Mouse (Mus musculus) limb, embryonic 13.5 days (tissue): ENCODE data around the gene Elmo3. TPM values are rescaled to one million over a fixed set of nuclear protein-coding genes. Genes with fewer than 3 reads are reported as not detected.

Experiments
- ATAC-seq: fragments of 200-750 bp; cut with Nextera tagmentation; 2 replicates; pipeline ENCODE4 v1.8.0; 2017; ENCODE audit warnings: low read depth, moderate number of reproducible peaks, moderate TSS enrichment; ENCODE audit not compliant: low FRiP score
- H3K27ac ChIP-seq: fragments of 300-500 bp; sonication (generic); 2 replicates; pipeline ENCODE4 v1.5.1; 2015; ENCODE audit warnings: inconsistent platforms, mild to moderate bottlenecking, moderate library complexity
- H3K27me3 ChIP-seq: fragments of 300-500 bp; sonication (generic); 2 replicates; pipeline ENCODE4 v1.6.1; 2015; ENCODE audit warnings: mild to moderate bottlenecking, inconsistent platforms
- H3K36me3 ChIP-seq: fragments of 300-500 bp; sonication (generic); 2 replicates; pipeline ENCODE4 v1.6.1; 2015; ENCODE audit warnings: inconsistent platforms, mild to moderate bottlenecking, moderate library complexity
- H3K4me1 ChIP-seq: fragments of 300-500 bp; sonication (generic); 2 replicates; pipeline ENCODE4 v1.6.1; 2015; ENCODE audit warnings: inconsistent platforms
- H3K4me2 ChIP-seq: fragments of 300-500 bp; sonication (generic); replicated peaks from 2 replicates; pipeline ENCODE4 v1.6.1; 2015; ENCODE audit warnings: inconsistent platforms, mild to moderate bottlenecking, moderate library complexity
- H3K4me3 ChIP-seq: fragments of 300-500 bp; sonication (generic); 2 replicates; pipeline ENCODE4 v1.5.1; 2015; ENCODE audit warnings: moderate library complexity, mild to moderate bottlenecking, inconsistent platforms
- H3K9ac ChIP-seq: fragments of 300-500 bp; sonication (generic); 2 replicates; pipeline ENCODE4 v1.6.1; 2015; ENCODE audit warnings: mild to moderate bottlenecking, inconsistent platforms
- H3K9me3 ChIP-seq: fragments of 300-500 bp; sonication (generic); 2 replicates; pipeline ENCODE4 v1.6.1; 2016; ENCODE audit warnings: inconsistent platforms
- WGBS: fragments of 180-500 bp; shearing (Covaris S2); methylation state at CpG from one replicate; pipeline ENCODE4 v1.1.7; 2015; 5-methylcytosine and 5-hydroxymethylcytosine counted together
- polyA plus RNA-seq: library from polyadenylated mRNA; unstranded; fragments of >200 nt; fragmentation: Nextera tagmentation; extraction: Ambion mirVana; gene quantifications from 2 replicates; pipeline ENCODE4 v1.2.1, GENCODE M21; 2015

Gene Elmo3
- polyA plus RNA-seq, 1 experiment from 2014 or later: 3.9 TPM

GRCm38 (mm10) chr8:105266775-105267174 lies 38.6 kb upstream of the Elmo3 start:
- no peak for ATAC-seq
- H3K27ac ChIP-seq: no peak overlapping the region
- no peak overlapping the region for H3K9ac ChIP-seq
- no peaks in the 10 kb centered on the region for H3K36me3 ChIP-seq
- H3K27me3 ChIP-seq: peaks cover 90% of the 10 kb centered on the region
- no peak overlapping the region for H3K4me2 ChIP-seq
- 0 out of 2 replicates have a peak, but pooled peaks cover 4% of the 10 kb centered on the region for H3K9me3 ChIP-seq
- 18% methylated on average over 13 of the region's 13 CpGs for WGBS
- H3K4me3 ChIP-seq: no peak overlapping the region
- peaks cover 40% of the 10 kb centered on the region for H3K4me1 ChIP-seq

DNA sequence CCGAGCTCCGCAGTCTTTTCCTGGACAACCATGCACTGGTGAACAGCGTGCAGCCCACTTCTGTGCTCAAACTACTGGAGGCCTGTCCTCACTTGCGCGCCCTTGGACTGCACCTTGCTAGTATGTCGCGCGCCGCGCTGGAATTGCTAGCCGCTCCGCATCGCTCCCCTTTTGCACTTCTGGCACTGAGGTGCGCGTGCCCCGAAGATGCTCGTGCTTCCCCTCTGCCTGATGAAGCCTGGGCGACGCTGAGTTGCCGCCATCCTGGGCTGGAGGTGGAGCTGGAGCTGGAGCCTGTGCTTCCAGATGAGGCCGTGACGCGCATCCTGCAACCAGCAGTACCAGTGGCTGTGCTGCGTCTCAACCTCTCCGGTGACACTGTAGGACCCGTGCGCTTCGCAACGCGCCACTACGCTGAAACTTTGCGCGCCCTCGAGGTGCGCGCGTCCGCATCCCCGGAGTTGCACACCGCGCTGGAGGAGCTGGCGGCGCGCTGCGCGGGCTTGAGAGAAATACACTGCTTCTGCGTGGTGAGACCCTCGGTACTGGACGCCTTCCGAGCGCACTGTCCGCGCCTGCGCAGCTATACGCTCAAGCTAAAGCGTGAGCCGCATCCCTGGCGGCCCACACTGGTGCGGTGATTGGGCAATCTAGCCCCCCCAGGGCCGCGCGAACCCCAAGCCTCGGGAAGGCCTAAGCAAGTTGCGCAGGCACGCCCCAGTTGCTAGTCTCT lies 36.9 kb upstream of the Elmo3 start:
- Histone ChIP-seq H3K27ac (no peak overlapping the region), H3K4me2 (peak overlapping the region; percentile 87), H3K4me1 (peaks cover 40% of the 10 kb centered on the region), H3K9me3 (0 out of 2 replicates have a peak, but pooled peaks cover 4% of the 10 kb centered on the region), H3K4me3 (peak overlapping the region; percentile 52), H3K36me3 (no peaks in the 10 kb centered on the region), H3K9ac (peak overlapping the region; percentile 62), H3K27me3 (peaks cover 94% of the 10 kb centered on the region)
- ATAC-seq: peak; percentile 66
- under 1% methylated on average over 65 of the region's 65 CpGs for WGBS

GRCm38 (mm10) chr8:105269075-105269458 lies 36.3 kb upstream of the Elmo3 start:
- Histone ChIP-seq H3K9me3 (0 out of 2 replicates have a peak, but pooled peaks cover 4% of the 10 kb centered on the region), H3K27ac (no peak overlapping the region), H3K4me1 (peaks cover 40% of the 10 kb centered on the region), H3K9ac (peak overlapping the region; percentile 62), H3K27me3 (peaks cover 94% of the 10 kb centered on the region), H3K4me2 (peak overlapping the region; percentile 87), H3K36me3 (no peaks in the 10 kb centered on the region), H3K4me3 (peak overlapping the region; percentile 52)
- 0 out of 2 replicates have a peak, but pooled peaks have one; percentile 1 for ATAC-seq
- WGBS: 2% methylated on average over 10 of the region's 10 CpGs

GRCm38 (mm10) chr8:105269461-105269947 lies 35.9 kb upstream of the Elmo3 start, which contains the start of gene Hsf4:
Gene Hsf4 (plus strand): TSS chr8:105269801.
- Histone ChIP-seq H3K4me2 (peak within 1 kb of the TSS; percentile 87), H3K9me3 (0 out of 2 replicates have a peak, but pooled peaks cover 4% of the 10 kb centered on the region), H3K27me3 (peaks cover 96% of the 10 kb centered on the region), H3K4me1 (peaks cover 40% of the 10 kb centered on the region), H3K9ac (peak within 1 kb of the TSS; percentile 62), H3K27ac (no peak within 1 kb of the TSS), H3K4me3 (peak within 1 kb of the TSS; percentile 52), H3K36me3 (no peaks in the 10 kb centered on the region)
- WGBS: under 1% methylated on average over 42 of the region's 42 CpGs
- ATAC-seq: no peak

DNA sequence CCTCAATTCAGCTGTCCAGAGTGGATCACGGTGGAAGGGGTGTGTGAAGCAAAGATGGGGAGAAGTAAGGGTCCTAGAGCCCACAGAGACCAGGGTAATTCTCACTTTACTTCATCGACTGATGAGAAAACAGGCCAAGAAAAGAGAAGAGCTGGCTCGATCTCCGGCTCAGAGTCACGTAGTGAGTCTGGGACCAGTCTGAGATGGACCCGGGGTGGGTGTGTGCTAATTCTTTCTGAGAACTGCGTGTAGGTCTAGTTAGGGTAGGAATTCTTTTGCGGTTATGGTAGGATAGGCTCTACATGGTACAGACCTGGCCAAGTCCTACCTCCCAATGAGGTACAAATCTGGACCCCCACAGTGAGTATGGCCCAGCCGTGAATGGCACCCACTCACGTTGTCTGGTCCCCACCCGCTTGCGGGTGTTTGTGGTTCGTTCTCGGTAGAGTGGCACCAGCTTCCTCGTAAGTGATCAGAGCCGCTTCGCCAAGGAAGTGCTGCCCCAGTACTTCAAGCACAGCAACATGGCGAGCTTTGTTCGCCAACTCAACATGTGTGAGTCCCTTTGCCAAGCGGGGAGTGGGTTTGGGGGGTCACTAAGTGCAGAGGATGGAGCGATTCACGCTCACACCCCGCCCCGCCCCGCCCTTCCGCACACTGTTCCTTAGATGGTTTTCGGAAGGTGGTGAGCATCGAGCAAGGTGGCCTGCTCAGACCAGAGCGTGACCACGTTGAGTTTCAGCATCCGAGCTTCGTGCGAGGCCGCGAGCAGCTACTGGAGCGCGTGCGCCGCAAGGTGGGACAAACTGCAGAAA lies 35.1 kb upstream of the Elmo3 start:
- H3K9me3 ChIP-seq: 0 out of 2 replicates have a peak, but pooled peaks cover 4% of the 10 kb centered on the region
- WGBS: 3% methylated on average over 39 of the region's 39 CpGs
- H3K27ac ChIP-seq: no peak overlapping the region
- no peak for ATAC-seq
- H3K4me2 ChIP-seq: peak overlapping the region; percentile 87
- peak overlapping the region; percentile 62; the same call in 1 of the 2 replicates for H3K9ac ChIP-seq
- H3K36me3 ChIP-seq: no peaks in the 10 kb centered on the region
- H3K4me1 ChIP-seq: peaks cover 35% of the 10 kb centered on the region
- H3K4me3 ChIP-seq: peak overlapping the region; percentile 52
- peaks cover 99% of the 10 kb centered on the region for H3K27me3 ChIP-seq

DNA sequence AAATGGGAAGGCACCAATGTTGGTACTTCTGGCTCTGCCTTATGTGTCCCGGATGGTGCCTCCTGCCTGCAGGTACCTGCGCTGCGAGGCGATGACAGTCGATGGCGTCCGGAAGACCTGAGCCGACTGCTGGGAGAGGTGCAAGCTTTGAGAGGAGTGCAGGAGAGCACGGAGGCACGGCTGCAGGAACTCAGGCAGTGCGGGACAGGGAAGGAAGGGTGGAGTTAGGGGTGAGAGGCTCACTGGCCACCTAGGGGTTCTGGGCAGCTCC lies 34.5 kb upstream of the Elmo3 start:
- H3K4me3 ChIP-seq: peak overlapping the region; percentile 15
- no peak for ATAC-seq
- H3K36me3 ChIP-seq: no peaks in the 10 kb centered on the region
- H3K9me3 ChIP-seq: 0 out of 2 replicates have a peak, but pooled peaks cover 4% of the 10 kb centered on the region
- no peak overlapping the region for H3K27ac ChIP-seq
- H3K9ac ChIP-seq: peak overlapping the region; percentile 25; the same call in 1 of the 2 replicates
- H3K4me2 ChIP-seq: peak overlapping the region; percentile 87
- H3K27me3 ChIP-seq: peaks cover 100% of the 10 kb centered on the region
- peaks cover 40% of the 10 kb centered on the region for H3K4me1 ChIP-seq
- 2% methylated on average over 11 of the region's 11 CpGs for WGBS

- 5% methylated on average over 10 of the region's 11 CpGs for WGBS
- H3K4me3 ChIP-seq: peak overlapping the region; percentile 49; the same call in 1 of the 2 replicates
- no peak overlapping the region for H3K9ac ChIP-seq
- ATAC-seq: no peak
- no peaks in the 10 kb centered on the region for H3K36me3 ChIP-seq
- H3K9me3 ChIP-seq: no peaks in the 10 kb centered on the region
- peak overlapping the region; percentile 77 for H3K4me2 ChIP-seq
- peaks cover 31% of the 10 kb centered on the region for H3K4me1 ChIP-seq
- peaks cover 100% of the 10 kb centered on the region for H3K27me3 ChIP-seq
- H3K27ac ChIP-seq: no peak overlapping the region
Observed at GRCm38 (mm10) chr8:105275387-105275786, 30.0 kb upstream of the Elmo3 start.

- 4% methylated on average over 10 of the region's 10 CpGs for WGBS
- H3K27me3 ChIP-seq: peaks cover 99% of the 10 kb centered on the region
- H3K36me3 ChIP-seq: no peaks in the 10 kb centered on the region
- peak within 1 kb of the TSS; percentile 63 for H3K9ac ChIP-seq
- H3K27ac ChIP-seq: no peak within 1 kb of the TSS
- no peak for ATAC-seq
- H3K4me2 ChIP-seq: peak within 1 kb of the TSS; percentile 77
- H3K4me1 ChIP-seq: peaks cover 27% of the 10 kb centered on the region
- no peaks in the 10 kb centered on the region for H3K9me3 ChIP-seq
- H3K4me3 ChIP-seq: peak within 1 kb of the TSS; percentile 49
Observed at GRCm38 (mm10) chr8:105275840-105276239, 29.6 kb upstream of the Elmo3 start, which contains the start of gene Nol3. Gene Nol3 (plus strand): TSS chr8:105276140.

- peaks cover 25% of the 10 kb centered on the region for H3K4me1 ChIP-seq
- peak overlapping the region; percentile 63 for H3K9ac ChIP-seq
- WGBS: 4% methylated on average over 30 of the region's 30 CpGs
- H3K27me3 ChIP-seq: peaks cover 93% of the 10 kb centered on the region
- H3K36me3 ChIP-seq: peaks cover 3% of the 10 kb centered on the region
- H3K27ac ChIP-seq: no peak overlapping the region
- peak; percentile 66 for ATAC-seq
- H3K4me3 ChIP-seq: peak overlapping the region; percentile 49
- H3K4me2 ChIP-seq: peak overlapping the region; percentile 77
- no peaks in the 10 kb centered on the region for H3K9me3 ChIP-seq
Observed at GRCm38 (mm10) chr8:105276292-105277120, 28.9 kb upstream of the Elmo3 start.

DNA sequence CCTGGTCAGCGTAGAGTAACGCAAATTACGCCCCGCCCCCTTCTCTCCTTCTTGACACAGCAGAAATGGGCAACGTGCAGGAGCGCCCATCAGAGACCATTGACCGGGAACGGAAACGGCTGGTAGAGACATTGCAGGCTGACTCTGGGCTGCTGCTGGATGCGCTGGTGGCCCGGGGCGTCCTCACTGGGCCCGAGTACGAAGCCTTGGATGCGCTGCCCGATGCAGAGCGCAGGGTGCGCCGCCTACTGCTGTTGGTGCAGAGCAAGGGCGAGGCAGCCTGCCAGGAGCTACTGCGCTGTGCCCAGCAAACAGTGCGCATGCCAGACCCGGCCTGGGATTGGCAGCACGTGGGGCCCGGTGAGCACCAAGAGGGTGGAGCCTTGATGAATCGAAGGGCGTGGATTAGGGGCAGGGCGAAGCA lies 26.5 kb upstream of the Elmo3 start:
- WGBS: 4% methylated on average over 28 of the region's 28 CpGs
- peak overlapping the region; percentile 27 for H3K4me3 ChIP-seq
- peak overlapping the region; percentile 58 for H3K4me2 ChIP-seq
- H3K9me3 ChIP-seq: no peaks in the 10 kb centered on the region
- peak; percentile 52; the same call in 1 of the 2 replicates for ATAC-seq
- peaks cover 68% of the 10 kb centered on the region for H3K27me3 ChIP-seq
- peaks cover 25% of the 10 kb centered on the region for H3K4me1 ChIP-seq
- peaks cover 18% of the 10 kb centered on the region for H3K36me3 ChIP-seq
- H3K27ac ChIP-seq: no peak overlapping the region
- peak overlapping the region; percentile 40; the same call in 1 of the 2 replicates for H3K9ac ChIP-seq

- Histone ChIP-seq H3K27me3 (peaks cover 52% of the 10 kb centered on the region), H3K36me3 (peaks cover 30% of the 10 kb centered on the region), H3K27ac (no peak overlapping the region), H3K4me2 (no peak overlapping the region), H3K9me3 (no peaks in the 10 kb centered on the region), H3K4me3 (no peak overlapping the region), H3K9ac (no peak overlapping the region), H3K4me1 (peaks cover 21% of the 10 kb centered on the region)
- 62% methylated on average over 3 of the region's 3 CpGs for WGBS
- ATAC-seq: no peak
Observed at GRCm38 (mm10) chr8:105280567-105280966, 24.8 kb upstream of the Elmo3 start.
